Mouse (Mus musculus) liver, adult 2 months (tissue): ENCODE measurements at regions not wholly inside any gene's neighbourhood (a gene's known extent, or its start where the extent isn't known, plus 50 kb on each side); places are given as distances from the start of the nearest gene placed in this dataset.

Experiments used
- DNase-seq: peaks from one replicate; pipeline ENCODE4 v3.0.0-alpha.2; 2011; ENCODE audit warnings: low read depth, low spot score; ENCODE audit errors: extremely low read depth
- H3K27ac ChIP-seq: fragments of 200-500 bp; replicated peaks from 2 replicates; pipeline ENCODE4 v1.5.1; 2012; ENCODE audit warnings: low read depth, mild to moderate bottlenecking, control low read depth, inconsistent platforms, low read length; ENCODE audit not compliant: insufficient read depth
- H3K27me3 ChIP-seq: fragments of 200-500 bp; 2 replicates; pipeline ENCODE4 v1.6.1; 2012; ENCODE audit warnings: mild to moderate bottlenecking, moderate library complexity, low read length, inconsistent platforms; ENCODE audit not compliant: control insufficient read depth, insufficient read depth
- H3K36me3 ChIP-seq: fragments of 200-500 bp; 2 replicates; pipeline ENCODE4 v1.6.1; 2012; ENCODE audit warnings: low read length, inconsistent platforms; ENCODE audit not compliant: control insufficient read depth, insufficient read depth
- H3K4me1 ChIP-seq: fragments of 200-500 bp; 2 replicates; pipeline ENCODE4 v1.6.1; 2011; ENCODE audit warnings: low read length; ENCODE audit not compliant: control insufficient read depth, insufficient read depth
- H3K4me3 ChIP-seq: fragments of 200-500 bp; 2 replicates; pipeline ENCODE4 v1.5.1; 2011; ENCODE audit warnings: low read depth, mild to moderate bottlenecking, control low read depth, low read length, moderate library complexity; ENCODE audit not compliant: insufficient read depth
- H3K79me2 ChIP-seq: fragments of 200-500 bp; 2 replicates; pipeline ENCODE4 v1.6.1; 2012; ENCODE audit warnings: inconsistent platforms, mild to moderate bottlenecking, low read length, moderate library complexity; ENCODE audit not compliant: control insufficient read depth, insufficient read depth
- H3K9ac ChIP-seq: fragments of 200-500 bp; 2 replicates; pipeline ENCODE4 v1.6.1; 2012; ENCODE audit warnings: low read depth, mild to moderate bottlenecking, control low read depth, inconsistent platforms, low read length
- CTCF ChIP-seq: fragments of 200-500 bp; IDR thresholded peaks from 2 replicates; pipeline ENCODE4 v1.5.1; 2011; ENCODE audit warnings: low read depth, low read length, control low read depth
- POLR2A ChIP-seq: fragments of 200-500 bp; IDR thresholded peaks from 2 replicates; pipeline ENCODE4 v1.6.1; 2011; ENCODE audit warnings: low read length, control low read depth; ENCODE audit not compliant: insufficient read depth; ENCODE audit errors: extremely low read depth
- WGBS: fragments of 180-500 bp; shearing (Covaris S2); methylation state at CpG from one replicate; pipeline ENCODE4 v1.1.7; 2018; 5-methylcytosine and 5-hydroxymethylcytosine counted together

DNA sequence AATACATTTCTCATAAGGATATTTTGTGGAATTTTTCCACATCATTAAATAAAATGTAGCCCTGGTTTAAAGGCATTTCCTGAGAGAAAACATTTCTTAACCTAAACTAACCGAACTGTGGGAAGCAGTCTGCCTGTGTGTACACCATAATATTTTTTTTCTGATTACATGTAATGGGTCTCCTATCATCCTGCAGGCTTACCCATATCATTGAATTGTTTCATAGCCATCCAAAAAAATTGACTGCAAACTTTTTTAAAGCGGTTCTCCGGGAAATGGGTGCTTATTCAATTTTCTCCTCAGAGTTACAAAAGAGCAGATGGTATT lies 81.1 kb upstream of the Efna5 start:
- no peak overlapping the region for H3K4me3 ChIP-seq
- H3K27ac ChIP-seq, result no peak overlapping the region
- H3K4me1 ChIP-seq, result no peaks in the 10 kb centered on the region
- no peak overlapping the region for H3K9ac ChIP-seq
- TF ChIP-seq CTCF (no peak), POLR2A (no peak)
- 95% methylated on average over 3 of the region's 3 CpGs for WGBS
- no peak for DNase-seq
- no peaks in the 10 kb centered on the region for H3K79me2 ChIP-seq
- no peaks in the 10 kb centered on the region for H3K27me3 ChIP-seq
- no peaks in the 10 kb centered on the region for H3K36me3 ChIP-seq

DNA sequence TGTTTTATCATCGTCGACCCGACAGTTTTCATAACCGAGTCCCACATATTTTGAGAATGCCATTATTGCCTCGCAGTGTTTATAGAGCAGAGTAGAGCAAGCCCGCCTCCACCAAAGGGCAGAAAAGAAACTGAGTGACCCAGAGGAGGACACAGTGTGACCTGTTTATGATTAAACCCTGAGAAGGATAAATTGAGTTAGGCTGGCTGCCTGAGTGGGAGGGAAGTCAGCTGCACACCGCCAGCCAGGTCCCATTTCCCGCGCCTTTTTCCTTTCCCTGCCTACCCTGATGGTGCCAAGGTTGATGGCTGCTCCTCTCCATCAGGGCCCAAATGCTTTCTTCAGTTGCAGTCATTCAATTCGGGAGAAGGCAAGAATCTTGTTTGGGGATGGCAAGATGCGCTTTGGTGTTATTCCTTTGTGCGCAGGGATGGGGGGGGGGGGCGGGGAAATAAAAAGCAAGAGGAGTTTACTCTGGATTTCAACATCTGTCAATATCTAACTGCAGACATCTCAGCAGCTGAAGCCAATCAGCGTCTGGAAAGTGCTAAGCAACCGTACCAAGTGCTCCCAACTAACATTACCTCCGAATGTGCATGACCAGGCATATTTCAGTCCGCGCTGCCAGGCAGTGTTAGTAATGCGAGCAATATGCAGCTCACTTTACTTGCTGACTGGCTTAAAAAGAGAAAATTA lies 80.6 kb upstream of the Efna5 start:
- H3K79me2 ChIP-seq, result no peaks in the 10 kb centered on the region
- no peaks in the 10 kb centered on the region for H3K36me3 ChIP-seq
- TF ChIP-seq POLR2A (no peak), CTCF (no peak)
- peak; percentile 12 for DNase-seq
- no peak overlapping the region for H3K4me3 ChIP-seq
- no peaks in the 10 kb centered on the region for H3K4me1 ChIP-seq
- H3K27me3 ChIP-seq, result no peaks in the 10 kb centered on the region
- no peak overlapping the region for H3K9ac ChIP-seq
- WGBS, result 84% methylated on average over 19 of the region's 19 CpGs
- no peak overlapping the region for H3K27ac ChIP-seq

DNA sequence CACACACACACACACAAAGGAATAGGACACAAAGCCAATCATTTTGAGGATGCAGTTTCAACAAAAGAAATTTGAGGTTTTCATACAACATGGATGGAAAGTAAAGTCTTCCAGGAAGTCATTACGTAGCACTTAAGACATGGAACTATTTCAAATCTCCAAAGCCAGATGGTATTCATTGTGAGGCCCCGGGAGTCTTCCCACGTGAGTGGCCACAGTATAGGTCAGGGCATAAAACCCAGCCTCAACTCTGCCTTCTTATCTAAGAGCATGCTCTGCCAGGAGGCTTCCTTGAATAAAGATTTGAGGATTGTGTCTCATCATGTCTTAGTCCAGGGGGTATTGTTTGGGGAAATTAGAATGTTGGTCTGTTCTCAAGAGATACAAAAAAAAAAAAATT lies 78.0 kb upstream of the Efna5 start:
- H3K4me1 ChIP-seq, result no peaks in the 10 kb centered on the region
- no peak overlapping the region for H3K4me3 ChIP-seq
- H3K36me3 ChIP-seq, result no peaks in the 10 kb centered on the region
- H3K27me3 ChIP-seq, result no peaks in the 10 kb centered on the region
- H3K27ac ChIP-seq, result no peak overlapping the region
- H3K9ac ChIP-seq, result no peak overlapping the region
- H3K79me2 ChIP-seq, result no peaks in the 10 kb centered on the region
- DNase-seq, result no peak
- 72% methylated on average over 3 of the region's 3 CpGs for WGBS
- no peak for TF ChIP-seq CTCF
- no peak for TF ChIP-seq POLR2A

DNA sequence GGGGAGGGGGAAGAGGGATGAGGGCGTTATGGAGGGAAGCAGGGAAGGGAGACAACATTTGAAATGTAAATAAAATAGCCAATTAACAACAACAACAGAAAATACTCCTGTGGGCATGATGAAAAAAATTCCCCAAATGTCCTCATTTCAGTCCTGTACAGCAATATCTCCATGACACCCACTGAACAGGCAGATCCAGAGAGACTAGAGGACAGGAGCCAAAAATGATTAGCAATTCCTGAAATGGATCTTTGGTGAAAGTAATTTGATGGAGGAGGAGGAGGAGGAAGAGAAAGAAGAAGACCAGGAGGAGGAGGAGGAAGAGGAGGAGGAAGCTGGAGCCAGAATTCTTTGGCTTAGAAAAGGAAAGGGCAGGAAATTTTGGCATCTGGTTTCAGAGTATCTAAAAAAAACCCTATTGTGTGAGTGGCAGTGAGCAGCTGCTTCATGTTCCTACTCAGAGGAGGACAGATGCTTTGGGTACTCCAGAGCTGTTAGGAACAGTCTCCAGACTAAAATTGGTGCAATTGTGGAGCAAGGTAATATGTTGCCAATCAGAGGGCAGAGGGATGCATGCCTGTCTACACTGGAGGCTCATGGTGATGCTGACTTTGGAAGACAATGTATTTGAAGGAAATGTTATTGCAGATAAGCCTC lies 66.5 kb upstream of the Efna5 start:
- H3K4me3 ChIP-seq, result no peak overlapping the region
- H3K27ac ChIP-seq, result no peak overlapping the region
- no peaks in the 10 kb centered on the region for H3K27me3 ChIP-seq
- no peaks in the 10 kb centered on the region for H3K4me1 ChIP-seq
- 53% methylated on average over 1 of the region's 1 CpGs for WGBS
- no peaks in the 10 kb centered on the region for H3K79me2 ChIP-seq
- H3K36me3 ChIP-seq, result no peaks in the 10 kb centered on the region
- TF ChIP-seq POLR2A (no peak), CTCF (no peak)
- DNase-seq, result no peak
- no peak overlapping the region for H3K9ac ChIP-seq

DNA sequence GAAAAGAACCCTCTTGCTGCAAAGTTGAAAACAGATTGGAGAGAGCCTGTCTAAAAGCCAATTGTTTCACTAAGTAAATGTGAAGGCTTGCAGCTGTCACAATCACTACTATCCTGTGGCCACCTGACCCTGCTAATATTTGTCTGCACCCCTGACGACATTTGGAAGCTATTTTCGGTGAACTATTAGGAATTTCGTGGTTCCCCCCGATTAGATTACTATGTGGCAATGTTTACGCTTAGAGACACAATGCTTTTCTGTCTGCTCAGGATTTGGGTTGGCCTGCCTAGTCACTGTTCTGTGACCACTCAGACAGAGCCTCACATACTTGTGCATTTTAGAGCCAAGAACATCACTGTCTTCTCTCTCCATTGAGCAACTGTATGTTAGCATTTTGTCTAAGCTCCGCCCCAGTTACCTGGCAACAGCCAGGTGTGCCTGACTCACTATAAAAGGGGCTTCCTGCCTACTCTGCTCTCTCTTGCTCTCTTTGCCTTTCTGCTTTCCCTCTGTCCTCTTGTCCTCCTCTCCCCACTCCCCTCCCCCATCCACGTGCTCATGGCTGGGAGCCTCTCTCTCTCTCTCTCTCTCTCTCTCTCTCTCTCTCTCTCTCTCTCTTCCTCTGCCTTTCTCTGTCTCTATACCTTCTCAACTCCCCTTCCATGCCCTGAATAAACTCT lies 59.6 kb upstream of the Efna5 start:
- Histone ChIP-seq H3K4me1 (no peaks in the 10 kb centered on the region), H3K27me3 (no peaks in the 10 kb centered on the region; the same call in 1 of the 2 replicates), H3K4me3 (no peak overlapping the region), H3K36me3 (no peaks in the 10 kb centered on the region), H3K79me2 (no peaks in the 10 kb centered on the region), H3K27ac (no peak overlapping the region), H3K9ac (no peak overlapping the region)
- 23% methylated on average over 7 of the region's 7 CpGs for WGBS
- TF ChIP-seq POLR2A, result no peak
- TF ChIP-seq CTCF, result no peak
- DNase-seq, result peak; percentile 1
